Mouse (Mus musculus): ENCODE results near the gene Tmprss15.
A peak's percentile ranks its signal among the peaks of the same experiment; 100 is the strongest.

The Tmprss15 gene

DNA sequence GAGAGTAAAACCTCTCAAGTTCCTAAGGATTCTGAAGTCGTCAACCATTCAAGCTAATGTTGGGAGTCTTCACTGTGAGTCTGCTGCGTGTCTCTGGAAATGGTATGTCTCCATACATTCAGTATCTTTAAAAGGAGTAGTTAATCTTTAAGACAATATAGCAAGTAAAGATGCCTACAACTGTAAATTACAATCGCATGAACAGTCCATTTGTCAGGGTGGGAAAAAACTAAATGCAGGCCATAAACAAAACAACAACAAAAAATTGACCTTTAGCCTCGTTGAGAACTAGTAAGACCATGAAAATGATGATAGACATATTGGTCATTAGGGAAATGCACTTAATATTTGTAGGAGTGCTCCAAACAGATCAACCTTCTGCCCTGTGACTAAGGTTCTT lies at the start of gene Tmprss15:
Gene Tmprss15, minus strand, starts transcription at position 101 of the 400 bp plus-strand sequence.
- DNase-seq (ENCODE audit: extremely low read depth, low read depth), result no peak

DNA sequence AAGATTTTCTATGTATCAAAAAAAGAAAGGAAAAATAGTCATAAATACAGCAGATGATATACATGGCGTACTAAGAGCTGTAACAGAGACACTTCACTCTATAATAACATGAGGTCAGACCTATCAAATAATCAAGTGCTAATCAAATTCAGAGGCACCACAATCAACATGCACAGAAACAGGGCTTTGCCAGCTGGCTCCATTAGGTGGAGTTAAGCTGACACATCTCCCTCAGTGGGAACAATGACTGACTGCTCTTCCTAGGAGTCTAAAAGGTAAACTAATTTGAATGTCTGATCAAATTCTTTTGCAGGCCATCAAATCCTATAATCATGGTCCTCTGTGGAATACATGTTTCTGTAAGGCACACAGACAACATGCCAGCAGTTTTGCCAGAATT lies 24.0 kb upstream of the Tmprss15 start:
- no peak for DNase-seq (ENCODE audit: extremely low read depth, low read depth)

DNA sequence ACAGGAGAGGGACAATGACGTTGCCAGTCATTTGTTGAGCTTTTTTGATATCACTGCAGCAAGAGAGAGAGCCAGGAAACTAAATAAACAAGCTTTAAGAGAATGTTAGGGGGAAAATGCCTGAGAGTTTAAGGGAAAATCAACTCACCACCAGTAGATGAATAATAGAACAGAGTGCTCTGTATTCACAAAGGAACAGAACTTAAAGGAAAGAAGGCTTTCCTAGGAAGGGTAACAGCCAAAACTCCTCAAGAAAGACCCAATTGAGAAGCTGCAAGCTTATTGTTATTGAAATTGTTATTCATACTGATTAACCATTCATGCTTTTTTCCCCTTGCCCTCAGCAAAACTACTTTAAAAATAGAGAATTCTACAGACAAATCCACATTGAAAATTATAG lies 18.6 kb upstream of the Tmprss15 start:
- no peak for DNase-seq (ENCODE audit: extremely low read depth, low read depth)

DNA sequence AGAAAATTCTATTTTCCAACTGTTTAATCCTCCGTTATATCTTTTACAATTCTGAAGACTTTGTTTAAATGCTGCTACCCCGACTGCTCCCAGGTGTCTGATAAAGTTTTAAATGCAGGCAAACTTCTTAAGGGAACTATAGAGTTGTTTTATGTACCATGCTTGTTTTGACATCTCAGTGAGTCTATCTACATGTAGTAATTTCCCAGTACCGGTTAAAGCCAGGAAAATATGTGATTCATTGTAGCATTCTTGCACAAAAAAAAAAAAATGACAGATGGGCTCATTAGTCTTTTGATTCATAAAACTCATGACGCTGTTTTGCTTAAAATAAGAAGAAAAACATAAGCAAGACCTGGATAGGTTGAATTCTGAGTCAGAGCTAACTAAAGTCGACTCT lies 18.1 kb upstream of the Tmprss15 start:
- no peak for DNase-seq (ENCODE audit: extremely low read depth, low read depth)

DNA sequence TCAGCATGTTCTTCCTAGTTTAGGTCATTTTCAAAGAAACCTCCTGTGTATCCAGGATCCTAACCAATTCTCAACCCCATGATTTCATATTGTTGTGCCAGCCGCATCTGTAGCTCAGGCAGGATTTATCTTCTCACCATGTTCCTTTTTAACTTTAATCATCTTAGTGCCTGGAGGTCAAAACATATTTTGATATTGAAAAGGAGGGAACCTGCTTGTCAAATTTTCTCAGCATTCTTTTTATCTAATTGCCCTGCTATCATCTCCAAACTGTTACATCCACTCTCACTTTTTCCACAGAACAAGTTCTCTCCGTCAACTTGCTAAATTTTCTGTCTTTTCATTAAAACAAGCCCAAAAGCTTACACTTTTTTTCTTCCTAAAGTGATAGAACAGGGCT lies 9.4 kb upstream of the Tmprss15 start:
- no peak for DNase-seq (ENCODE audit: extremely low read depth, low read depth)

DNA sequence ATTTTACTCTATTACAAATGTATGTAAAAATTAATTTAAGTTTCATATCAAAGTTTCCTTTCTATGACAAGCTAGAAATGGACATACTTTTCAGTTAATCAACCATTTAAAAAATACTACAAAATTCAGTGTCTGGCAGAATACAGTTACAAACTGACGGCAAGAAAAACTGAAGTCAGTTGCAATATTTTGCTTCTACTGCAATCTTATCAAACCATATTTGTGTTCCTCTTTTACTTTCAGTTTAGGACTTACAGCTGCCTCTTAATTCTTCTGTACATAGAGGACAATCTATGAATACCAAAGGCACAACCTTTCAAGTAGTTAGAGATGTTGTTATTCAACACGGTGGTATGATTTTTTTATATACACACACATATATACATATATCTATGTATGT lies 7.4 kb upstream of the Tmprss15 start:
- peak; percentile 48 for DNase-seq (ENCODE audit: extremely low read depth, low read depth)

DNA sequence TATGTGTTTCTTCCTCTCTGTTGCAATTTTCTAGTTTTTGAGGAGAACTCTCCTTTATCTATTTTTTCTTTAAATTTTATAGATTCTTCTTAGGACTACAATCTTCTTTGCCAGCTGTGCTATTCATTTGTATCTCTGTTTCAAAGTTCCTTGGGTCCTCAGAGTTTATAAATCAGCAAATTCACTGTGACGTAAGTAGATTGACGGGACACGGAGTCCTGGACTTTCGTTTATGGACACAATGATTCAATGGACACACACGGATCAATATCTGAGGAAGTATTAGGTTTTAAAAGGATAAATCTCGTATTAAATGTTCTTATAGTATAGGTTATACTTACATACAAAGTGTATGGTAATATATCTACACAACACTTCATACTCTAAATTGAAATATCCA lies 4.3 kb downstream of the Tmprss15 start:
- DNase-seq (ENCODE audit: extremely low read depth, low read depth), result no peak

DNA sequence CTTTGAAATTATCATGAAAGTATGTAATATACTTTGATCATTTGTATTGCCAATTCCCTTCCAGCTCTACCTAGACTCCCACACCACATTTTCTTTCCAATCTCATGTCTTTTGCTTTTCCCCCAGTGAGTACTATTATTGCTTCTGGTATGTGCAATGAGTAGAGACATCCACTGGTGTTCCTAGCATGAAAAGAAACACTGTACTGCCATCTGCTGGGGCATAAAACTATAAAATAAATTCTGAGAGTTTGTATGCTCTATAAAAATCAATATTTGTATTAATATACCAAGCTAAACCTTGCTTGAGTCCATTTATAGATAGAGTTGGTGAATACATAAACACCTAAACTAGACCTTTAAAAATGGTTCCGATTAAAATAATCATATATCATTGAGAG lies 27.0 kb downstream of the Tmprss15 start:
- no peak for DNase-seq (ENCODE audit: extremely low read depth, low read depth)

DNA sequence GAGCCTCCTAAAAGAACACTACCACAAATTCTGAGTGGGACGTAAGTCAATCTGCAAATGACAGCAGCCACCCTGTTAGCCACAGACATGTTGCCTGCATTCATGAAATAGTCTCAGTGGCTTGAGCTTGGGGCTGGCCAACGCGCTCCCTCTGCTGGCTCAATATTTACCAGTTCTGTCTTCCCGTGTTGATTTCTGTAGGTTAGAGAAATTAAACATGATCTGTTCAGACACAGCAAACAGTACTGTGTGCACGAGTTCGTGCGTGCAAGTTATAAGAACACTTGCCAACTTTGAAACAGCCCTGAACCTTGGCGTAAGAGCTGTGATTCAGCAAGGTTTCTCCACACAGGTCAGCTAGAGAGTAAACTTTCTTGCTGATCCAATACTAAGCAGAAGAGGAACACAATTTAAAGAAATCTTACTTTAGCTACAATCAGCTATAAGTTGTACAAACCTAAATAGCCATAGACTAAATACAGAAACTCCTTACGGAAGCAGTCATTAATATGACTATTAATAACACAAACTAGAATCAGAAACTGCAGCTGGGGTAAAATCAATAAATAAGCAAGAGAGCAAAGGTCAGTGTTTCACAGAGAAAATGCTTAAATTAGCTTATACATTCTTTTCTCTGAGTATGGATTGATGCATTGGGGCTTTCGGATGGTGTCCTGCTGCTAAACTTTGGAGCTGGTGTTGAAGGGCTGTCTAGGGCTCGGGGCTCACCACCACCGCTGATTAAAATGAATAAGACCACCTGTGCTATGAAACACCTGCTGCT lies 31.9 kb downstream of the Tmprss15 start:
- DNase-seq (ENCODE audit: extremely low read depth, low read depth), result no peak

DNA sequence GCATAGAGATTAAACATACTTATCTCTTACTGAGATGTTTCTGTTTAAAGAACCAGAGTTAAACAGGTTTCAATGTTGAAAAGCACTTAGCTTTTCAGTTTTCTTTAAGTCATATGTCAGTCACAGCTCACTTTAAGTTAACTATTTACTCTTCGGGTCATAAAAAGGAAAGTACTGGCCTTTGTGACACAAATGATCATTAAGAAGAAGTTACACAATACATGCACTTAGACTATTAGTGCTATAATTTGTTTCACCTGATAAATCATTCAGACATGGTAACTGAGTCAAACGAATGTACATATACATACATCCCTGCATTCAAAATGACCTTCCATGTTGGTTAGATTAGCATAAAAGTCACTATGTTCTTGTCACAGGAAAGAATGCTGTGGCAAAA lies 58.3 kb downstream of the Tmprss15 start:
- DNase-seq (ENCODE audit: extremely low read depth, low read depth), result no peak

DNA sequence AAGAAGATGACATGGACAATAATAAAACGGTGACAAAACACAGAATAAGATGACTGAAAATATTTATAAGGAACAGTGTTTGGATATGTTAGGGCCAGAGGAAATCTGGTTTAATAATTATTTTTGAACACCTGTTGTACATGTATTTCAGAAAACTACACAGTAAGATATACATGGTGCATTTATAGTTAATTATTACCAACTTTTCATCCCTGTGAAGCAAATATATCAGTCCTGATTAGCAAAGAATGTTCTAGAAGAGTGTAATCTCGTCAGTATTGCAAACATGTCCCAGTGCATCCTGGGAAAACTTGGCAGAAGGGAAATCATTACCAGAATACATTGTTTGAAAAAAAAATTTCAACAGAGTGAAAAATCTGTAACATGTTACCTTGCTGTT lies 88.1 kb downstream of the Tmprss15 start:
- no peak for DNase-seq (ENCODE audit: extremely low read depth, low read depth)

DNA sequence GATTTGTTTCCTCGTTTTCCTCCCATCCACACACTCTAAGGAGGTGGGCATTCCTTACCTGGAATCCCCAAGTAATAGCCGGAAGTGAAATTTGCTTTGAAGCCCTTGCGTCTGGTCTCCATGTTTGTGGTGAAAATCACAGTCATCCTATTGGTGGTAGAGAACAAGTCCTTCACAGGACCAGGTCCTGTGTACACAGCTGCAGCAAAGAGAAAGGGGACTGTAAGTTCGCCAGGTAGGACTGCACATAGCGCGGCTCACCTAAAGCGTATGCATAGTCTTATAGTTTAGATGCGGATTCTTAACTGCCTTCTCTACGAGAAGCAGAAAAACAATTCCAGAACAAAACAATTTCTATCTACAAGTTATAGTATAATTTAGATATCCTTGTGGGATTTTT lies 89.2 kb downstream of the Tmprss15 start:
- no peak for DNase-seq (ENCODE audit: extremely low read depth, low read depth)

DNA sequence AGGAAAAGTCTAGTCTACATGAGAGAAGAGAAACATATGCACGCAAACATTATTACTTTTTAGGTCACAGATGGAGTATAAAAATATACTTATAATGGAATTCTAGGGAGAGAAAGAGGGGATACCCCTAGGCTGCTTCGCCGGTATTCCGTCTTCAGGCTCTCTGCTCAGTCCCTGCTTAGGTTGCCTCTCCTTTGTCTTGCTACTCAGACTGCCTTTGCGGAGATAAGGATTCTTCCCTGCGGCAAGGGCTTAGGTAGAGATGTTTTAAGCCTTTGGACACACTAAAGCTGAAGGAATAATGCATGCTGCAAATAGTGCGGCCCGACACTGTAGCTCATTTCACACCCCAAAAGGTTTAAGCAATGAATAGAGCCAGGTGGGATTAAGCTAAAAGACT lies 114.5 kb downstream of the Tmprss15 start:
- no peak for DNase-seq (ENCODE audit: extremely low read depth, low read depth)

DNA sequence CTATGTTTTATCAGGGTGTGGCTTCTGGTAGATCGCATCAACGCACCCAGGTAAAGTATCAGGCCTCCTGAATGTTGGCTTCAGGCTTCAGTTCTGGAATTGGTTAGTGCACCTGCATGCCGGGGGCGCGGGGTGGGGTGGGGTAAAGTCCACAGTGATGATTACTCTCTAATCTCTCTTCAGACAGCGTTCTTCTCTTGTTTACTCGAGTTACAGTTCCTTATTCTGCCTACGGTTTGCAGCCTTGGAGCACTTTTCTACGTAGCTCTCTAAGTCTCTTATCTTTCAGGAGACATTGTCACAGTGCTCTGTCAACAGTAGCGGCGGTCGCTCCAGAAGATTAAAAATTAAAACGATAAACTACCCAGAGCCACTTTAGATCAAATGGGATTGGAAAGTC lies 116.8 kb downstream of the Tmprss15 start:
- DNase-seq (ENCODE audit: extremely low read depth, low read depth), result peak; percentile 31

DNA sequence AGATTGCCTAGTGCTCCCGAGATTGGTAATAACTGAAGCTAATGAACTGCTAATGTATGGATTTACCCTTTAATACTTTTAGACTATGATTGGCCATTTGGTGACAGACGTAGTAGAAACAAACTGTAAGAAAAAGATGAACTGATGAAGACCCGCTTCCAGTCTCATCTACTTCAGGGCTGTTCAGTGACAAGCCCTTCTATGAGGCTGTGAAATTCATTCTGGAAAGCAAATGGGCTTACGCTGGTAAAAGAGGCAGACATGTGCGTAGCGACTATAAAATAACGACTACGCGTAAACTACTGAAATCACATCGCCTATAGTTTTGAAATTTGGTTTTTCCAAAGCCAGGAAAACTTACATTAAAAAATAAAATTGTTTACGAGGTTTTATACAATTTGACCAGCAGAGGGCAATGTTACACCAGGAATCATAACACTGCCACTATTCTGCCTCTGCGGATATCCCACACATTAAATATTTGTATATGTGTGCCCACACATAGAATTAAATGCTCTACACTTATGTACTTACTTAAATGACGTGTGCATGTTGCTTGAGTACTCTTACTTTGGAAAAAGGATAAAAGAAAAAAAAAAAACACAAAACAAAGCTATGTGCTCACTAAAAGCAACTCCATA lies 121.7 kb downstream of the Tmprss15 start:
- peak; percentile 15 for DNase-seq (ENCODE audit: extremely low read depth, low read depth)

DNA sequence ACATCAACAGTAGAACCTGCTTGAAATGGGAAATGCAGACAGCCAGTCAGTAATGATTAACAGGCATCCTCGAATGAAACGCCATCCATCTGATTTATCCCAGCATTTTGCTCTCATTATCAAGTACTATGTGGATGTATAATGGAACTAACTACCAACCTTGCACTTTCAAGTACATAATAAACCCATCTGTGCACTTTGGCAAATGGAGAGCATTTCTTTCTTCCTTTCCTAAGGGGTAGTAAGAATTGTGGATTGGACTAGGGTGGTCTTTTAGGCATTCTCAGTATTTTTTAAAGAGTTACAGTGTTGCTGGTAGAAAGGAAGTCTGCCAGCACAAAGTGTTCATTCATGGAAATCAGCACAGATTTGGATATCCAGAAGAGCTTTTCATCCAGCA lies 133.5 kb downstream of the Tmprss15 start:
- DNase-seq (ENCODE audit: extremely low read depth, low read depth), result no peak

DNA sequence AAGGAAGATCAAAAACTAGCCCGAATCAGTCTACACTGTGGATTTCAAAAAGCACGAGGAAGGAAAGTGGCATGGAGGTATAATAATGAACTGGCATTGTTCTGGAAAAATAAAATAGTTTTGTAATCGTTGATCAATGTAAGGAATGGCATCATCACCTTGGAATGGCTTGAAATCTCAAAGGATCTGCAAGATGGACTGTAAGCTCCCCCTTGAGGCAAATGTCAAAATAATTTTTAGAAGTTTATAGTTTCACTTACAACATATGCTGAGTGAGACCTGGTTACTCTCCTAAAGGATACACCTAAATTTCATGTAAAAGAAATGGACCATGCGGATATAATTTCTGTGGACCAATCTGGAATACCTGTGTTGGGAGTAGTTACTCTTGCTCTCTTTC lies 140.5 kb downstream of the Tmprss15 start:
- DNase-seq (ENCODE audit: extremely low read depth, low read depth), result no peak

DNA sequence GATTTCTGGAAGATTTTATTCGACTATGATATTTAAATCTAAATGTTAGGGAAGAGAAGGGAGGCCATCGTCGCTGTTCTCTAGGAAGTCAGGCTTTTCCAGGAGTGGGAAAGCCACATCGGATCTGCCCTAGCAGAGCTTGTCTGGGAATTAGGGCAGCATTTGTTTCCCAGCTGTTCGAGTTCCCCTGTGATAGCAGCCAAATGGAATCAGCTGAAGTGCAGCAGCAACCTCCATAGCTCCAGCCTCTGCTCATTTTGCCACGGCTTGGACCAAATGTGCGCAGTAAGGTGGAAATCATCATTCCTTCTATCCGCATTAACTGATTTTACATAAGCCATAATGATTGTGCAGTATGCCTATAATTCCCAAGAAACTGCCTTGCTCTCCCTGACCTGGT lies 153.1 kb downstream of the Tmprss15 start:
- no peak for DNase-seq (ENCODE audit: extremely low read depth, low read depth)

DNA sequence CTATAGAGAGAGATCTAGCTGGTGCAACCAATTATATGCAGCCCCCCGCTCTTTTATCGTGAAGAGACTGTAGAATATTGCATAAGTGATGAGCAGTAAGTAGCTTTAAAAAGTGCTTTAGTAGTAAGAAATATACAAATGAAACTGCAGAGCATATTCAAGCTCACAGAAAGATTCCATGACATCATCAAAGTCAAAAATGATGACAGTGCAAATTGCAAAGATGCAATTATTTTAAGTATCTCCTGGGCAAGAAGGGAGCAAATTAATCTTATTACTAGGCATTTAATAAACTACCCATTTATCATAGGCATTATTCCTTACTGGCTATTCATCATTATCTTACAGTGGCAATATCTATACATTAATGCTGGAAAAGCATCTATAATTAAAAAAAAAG lies 156.6 kb downstream of the Tmprss15 start:
- DNase-seq (ENCODE audit: extremely low read depth, low read depth), result no peak

DNA sequence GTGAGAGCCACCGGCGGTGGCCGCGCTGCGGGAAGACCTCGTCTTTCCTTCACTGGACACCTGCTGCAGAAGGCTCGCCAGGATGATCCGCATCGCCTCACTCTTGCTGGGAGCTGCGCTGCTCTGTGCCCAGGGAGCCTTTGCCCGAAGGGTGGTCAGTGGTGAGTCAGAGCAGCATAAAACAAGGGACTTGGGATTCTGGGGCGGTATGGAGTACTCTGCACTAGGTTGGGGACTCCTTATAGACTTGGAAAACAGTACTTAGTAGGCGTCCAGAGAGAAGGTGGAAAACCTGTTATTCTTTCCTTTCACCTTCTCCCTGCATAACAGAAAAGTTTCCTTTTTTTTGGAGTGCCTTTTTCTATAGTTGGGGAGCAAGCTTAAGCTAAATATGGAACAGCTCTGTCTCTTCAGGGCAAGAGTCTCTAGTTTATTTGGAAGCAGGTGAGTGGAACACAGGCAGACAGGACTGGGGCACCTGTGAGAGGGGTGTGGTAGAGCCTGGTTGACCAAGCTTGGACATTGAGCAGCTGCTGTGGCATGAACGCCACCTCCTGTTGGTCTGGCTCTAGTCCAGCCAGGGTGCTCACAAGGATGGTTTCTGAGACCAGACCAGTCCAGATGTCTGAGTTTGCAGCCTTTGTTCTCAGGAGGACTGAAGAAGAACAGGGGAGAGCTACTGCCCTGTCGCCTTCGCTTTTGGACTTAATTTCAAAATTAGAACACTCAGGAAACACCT lies 159.4 kb downstream of the Tmprss15 start:
- no peak for DNase-seq (ENCODE audit: extremely low read depth, low read depth)

DNA sequence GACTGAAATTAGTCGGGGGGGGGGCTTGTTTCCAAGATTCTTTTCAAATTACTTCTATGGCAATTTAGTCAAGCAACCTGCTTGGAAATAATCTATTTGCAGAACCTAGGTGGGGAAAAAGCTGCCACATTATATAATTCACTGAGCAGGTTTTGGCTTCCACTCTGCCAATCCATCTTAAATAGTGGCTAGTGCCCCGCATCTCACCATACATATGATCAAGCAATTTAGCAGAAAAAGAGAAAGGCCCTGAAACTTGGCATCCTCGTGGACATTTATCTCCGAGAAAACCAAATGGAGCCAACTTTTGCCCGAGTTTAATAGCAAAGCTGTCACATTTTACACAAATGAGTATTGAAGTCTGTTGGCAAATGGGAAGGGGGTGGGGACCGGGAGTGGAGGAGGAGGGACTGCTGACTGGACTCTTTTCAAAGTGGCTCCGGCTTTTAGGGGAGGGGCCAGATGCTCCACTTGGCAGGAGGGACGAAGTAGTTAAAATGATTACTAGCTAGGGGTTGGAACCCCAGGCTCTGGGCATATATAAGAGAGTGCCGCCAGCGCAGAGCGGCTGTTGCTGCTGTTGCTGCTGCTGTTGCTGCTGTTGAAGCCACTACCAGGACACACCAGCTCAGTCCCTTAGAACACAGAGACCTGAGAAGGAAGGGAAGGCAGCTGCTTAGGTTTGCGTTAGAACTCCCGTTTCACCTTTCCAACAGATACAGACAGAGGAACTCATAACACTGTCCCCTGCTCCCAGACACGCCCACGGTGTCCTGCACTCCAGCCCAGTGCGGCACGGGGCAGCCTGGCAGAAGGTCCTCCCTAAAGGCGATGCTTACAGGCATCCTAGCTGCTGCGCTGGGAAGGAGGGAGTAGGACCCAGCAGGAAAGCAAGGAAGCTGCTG lies 160.3 kb downstream of the Tmprss15 start, which contains the start of gene Chodl:
Gene Chodl, plus strand, starts transcription at position 567 of the 905 bp plus-strand sequence.
- no peak for DNase-seq (ENCODE audit: extremely low read depth, low read depth)

All from MEL-GATA-1-ER (cell line).